Mouse (Mus musculus) midbrain, embryonic 14.5 days (tissue): ENCODE results near the gene Tsnaxip1. TPM values are rescaled to one million over a fixed set of nuclear protein-coding genes. Genes with fewer than 3 reads are reported as not detected.

ENCODE experiments used
- ATAC-seq: fragments of 200-750 bp; cut with Nextera tagmentation; 2 replicates; pipeline ENCODE4 v1.8.0; 2017; ENCODE audit warnings: moderate number of reproducible peaks, moderate library complexity; ENCODE audit not compliant: low FRiP score, low TSS enrichment
- DNase-seq: peaks from one replicate; pipeline ENCODE4 v3.0.0-alpha.2; 2015
- H3K27ac ChIP-seq: fragments of 300-500 bp; sonication (generic); replicated peaks from 2 replicates; pipeline ENCODE4 v1.5.1; 2014; ENCODE audit warnings: mild to moderate bottlenecking, low read depth, low read length, moderate library complexity
- H3K27me3 ChIP-seq: fragments of 300-500 bp; sonication (generic); 2 replicates; pipeline ENCODE4 v1.6.1; 2014; ENCODE audit warnings: low read length, control low read depth, mixed read lengths; ENCODE audit not compliant: control insufficient read depth, insufficient read depth
- H3K36me3 ChIP-seq: fragments of 300-500 bp; sonication (generic); 2 replicates; pipeline ENCODE4 v1.6.1; 2014; ENCODE audit warnings: low read length, control low read depth; ENCODE audit not compliant: control insufficient read depth, insufficient read depth
- H3K4me1 ChIP-seq: fragments of 300-500 bp; sonication (generic); 2 replicates; pipeline ENCODE4 v1.6.1; 2014; ENCODE audit warnings: mild to moderate bottlenecking, antibody characterized with exemption, low read length, control low read depth; ENCODE audit not compliant: control insufficient read depth, insufficient read depth
- H3K4me2 ChIP-seq: fragments of 300-500 bp; sonication (generic); 2 replicates; pipeline ENCODE4 v1.6.1; 2014; ENCODE audit warnings: mild to moderate bottlenecking, low read length, moderate library complexity
- H3K4me3 ChIP-seq: fragments of 300-500 bp; sonication (generic); replicated peaks from 2 replicates; pipeline ENCODE4 v1.5.1; 2014; ENCODE audit warnings: low read depth, low read length
- H3K9ac ChIP-seq: fragments of 300-500 bp; sonication (generic); replicated peaks from 2 replicates; pipeline ENCODE4 v1.6.1; 2014; ENCODE audit warnings: mild to moderate bottlenecking, low read length, moderate library complexity
- H3K9me3 ChIP-seq: fragments of 300-500 bp; sonication (generic); 2 replicates; pipeline ENCODE4 v1.6.1; 2016; ENCODE audit warnings: low read length, control low read depth, mixed read lengths; ENCODE audit not compliant: control insufficient read depth
- WGBS: fragments of 180-500 bp; shearing (Covaris S2); extraction: QIAGEN DNeasy Blood & Tissue Kit; methylation state at CpG from one replicate; pipeline ENCODE4 v1.1.7; 2014; 5-methylcytosine and 5-hydroxymethylcytosine counted together
- polyA plus RNA-seq: library from polyadenylated mRNA; unstranded; fragments of >200 nt; fragmentation: Nextera tagmentation; extraction: Ambion mirVana; gene quantifications from 2 replicates; pipeline ENCODE4 v1.2.1, GENCODE M21; 2014

Gene Tsnaxip1
- polyA plus RNA-seq: 0.24 and 0.32 TPM in 2 replicates

DNA sequence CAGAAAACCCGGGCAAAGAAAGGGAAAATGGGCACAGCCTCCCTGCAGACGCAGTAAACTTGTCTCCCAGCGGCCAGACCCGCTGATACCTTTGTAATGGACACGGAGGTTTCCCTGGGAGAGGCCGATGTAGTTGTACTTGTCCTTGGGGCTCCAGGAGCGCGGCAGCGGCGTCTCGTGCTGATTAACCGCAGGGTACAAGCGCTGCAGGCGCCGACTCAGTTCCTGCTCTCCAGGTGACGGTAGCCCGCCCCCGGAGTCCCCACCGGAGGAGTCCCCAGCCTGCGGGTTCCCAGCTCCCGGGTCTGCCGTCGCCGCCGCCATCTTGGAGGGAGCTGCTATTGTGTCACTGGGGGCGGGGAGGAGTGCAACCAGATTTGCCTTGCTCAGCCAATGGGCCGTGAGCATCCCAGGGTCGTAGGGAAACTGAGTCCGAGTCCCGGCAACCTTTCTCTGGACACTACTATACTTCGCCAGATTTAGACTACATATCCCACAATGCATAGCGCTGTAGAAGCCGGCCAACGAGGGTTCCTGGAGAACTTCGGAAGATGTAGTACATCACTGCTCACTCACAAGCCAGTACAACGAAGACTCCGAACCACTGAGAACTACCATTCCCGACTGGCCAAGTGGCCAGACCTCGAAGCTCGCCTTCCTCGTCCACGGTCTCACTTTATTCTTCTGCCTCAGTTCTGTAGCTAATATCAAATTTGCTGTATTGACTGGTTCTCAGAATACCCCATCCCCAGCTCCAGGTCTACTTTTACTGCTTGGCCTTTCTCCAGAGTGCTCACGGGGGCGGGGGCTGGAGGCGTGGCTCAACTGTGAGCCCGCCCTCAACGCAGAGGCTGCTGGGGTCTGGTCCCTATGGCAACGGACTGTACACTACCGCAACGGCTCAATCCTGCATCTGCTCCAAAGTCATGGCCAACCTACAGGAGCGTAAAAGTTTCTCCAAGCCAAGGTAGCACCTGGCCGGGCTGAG, at the start of gene Tsnaxip1, which contains the start of gene Ranbp10:
Tsnaxip1 (plus strand) TSS at position 871 of the 988 bp plus-strand sequence.
Ranbp10 (minus strand) TSS at position 490 of the 988 bp plus-strand sequence.
- H3K36me3 ChIP-seq: peaks cover 31% of the 10 kb centered on the region
- H3K9me3 ChIP-seq: no peaks in the 10 kb centered on the region
- H3K4me1 ChIP-seq: peaks cover 9% of the 10 kb centered on the region
- H3K4me3 ChIP-seq: peak within 1 kb of the TSS; percentile 98
- DNase-seq: peak; percentile 99
- WGBS: under 1% methylated on average over 52 of the region's 52 CpGs
- peak within 1 kb of the TSS; percentile 84 for H3K9ac ChIP-seq
- H3K27me3 ChIP-seq: no peaks in the 10 kb centered on the region
- H3K4me2 ChIP-seq: peak within 1 kb of the TSS; percentile 97
- peak; percentile 99 for ATAC-seq
- H3K27ac ChIP-seq: peak within 1 kb of the TSS; percentile 52

DNA sequence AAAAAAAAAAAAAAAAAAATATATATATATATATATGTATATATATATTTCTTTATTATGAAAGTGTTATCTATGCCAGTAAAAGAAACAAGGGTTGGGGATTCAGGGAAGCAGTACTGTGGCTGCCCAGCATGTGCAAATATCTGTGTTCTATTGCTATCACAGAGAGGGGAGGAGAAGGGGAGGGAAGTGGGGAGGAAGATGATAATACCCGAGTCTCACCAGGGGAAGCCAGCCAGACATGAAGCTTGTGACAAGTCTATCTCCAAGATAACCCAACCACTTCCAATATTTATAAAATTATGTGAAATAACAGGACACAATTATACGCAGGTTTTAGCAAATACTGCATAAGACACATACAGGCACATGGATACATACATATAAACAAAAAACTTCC, 49.7 kb upstream of the Tsnaxip1 start:
- Histone ChIP-seq H3K36me3 (peaks cover 92% of the 10 kb centered on the region), H3K4me2 (no peak overlapping the region), H3K27me3 (no peaks in the 10 kb centered on the region), H3K9ac (no peak overlapping the region), H3K4me1 (no peaks in the 10 kb centered on the region), H3K4me3 (no peak overlapping the region), H3K9me3 (no peaks in the 10 kb centered on the region), H3K27ac (no peak overlapping the region)
- DNase-seq (no peak), ATAC-seq (no peak)
- 94% methylated on average over 2 of the region's 2 CpGs for WGBS

DNA sequence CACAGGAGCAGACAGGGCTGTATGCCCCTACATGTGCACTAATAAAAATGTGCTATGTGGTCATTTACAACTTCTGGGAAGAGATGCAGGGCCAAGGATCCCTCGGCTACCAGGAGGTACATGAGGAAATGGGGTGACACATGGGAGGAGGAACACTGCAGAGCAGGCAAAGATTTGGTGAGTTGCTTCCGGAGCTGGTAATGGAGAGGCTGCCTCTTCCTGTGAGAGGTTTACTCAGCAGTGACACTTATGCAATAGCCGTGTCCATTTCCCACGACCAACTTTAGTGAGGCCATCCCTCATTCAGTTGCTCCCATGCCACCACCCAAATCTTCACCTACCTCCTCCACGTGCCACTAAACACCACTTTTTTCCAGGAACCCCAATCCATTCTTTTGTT, 47.2 kb upstream of the Tsnaxip1 start:
- H3K4me3 ChIP-seq: no peak overlapping the region
- no peak overlapping the region for H3K4me2 ChIP-seq
- no peaks in the 10 kb centered on the region for H3K4me1 ChIP-seq
- H3K27me3 ChIP-seq: no peaks in the 10 kb centered on the region
- H3K27ac ChIP-seq: no peak overlapping the region
- ATAC-seq: no peak
- H3K9ac ChIP-seq: no peak overlapping the region
- no peak for DNase-seq
- no peaks in the 10 kb centered on the region for H3K9me3 ChIP-seq
- H3K36me3 ChIP-seq: peaks cover 83% of the 10 kb centered on the region
- WGBS: 92% methylated on average over 5 of the region's 5 CpGs

DNA sequence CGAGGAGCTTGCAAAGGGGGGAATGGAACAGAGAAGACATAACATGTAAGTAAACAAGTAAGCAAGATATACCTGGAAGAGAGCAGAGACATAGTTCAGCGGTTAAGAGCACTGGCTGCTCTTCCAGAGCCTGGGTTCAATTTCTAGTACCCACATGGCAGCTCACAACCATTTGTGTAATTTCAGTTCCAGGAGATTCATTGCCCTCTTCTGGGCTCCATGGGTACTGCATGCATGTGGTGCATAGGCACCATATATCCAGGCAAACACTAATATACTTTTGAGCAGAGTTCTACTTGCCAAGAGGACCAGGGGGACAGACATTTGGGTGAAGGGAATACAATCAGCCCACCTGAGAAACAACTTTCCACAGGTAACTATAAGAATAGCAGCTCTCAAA, 39.3 kb upstream of the Tsnaxip1 start:
- no peaks in the 10 kb centered on the region for H3K9me3 ChIP-seq
- ATAC-seq: no peak
- no peaks in the 10 kb centered on the region for H3K27me3 ChIP-seq
- H3K4me3 ChIP-seq: no peak overlapping the region
- peaks cover 24% of the 10 kb centered on the region for H3K36me3 ChIP-seq
- peak; percentile 60 for DNase-seq
- H3K4me2 ChIP-seq: no peak overlapping the region
- WGBS: 93% methylated on average over 2 of the region's 2 CpGs
- no peak overlapping the region for H3K9ac ChIP-seq
- H3K27ac ChIP-seq: no peak overlapping the region
- H3K4me1 ChIP-seq: no peaks in the 10 kb centered on the region

DNA sequence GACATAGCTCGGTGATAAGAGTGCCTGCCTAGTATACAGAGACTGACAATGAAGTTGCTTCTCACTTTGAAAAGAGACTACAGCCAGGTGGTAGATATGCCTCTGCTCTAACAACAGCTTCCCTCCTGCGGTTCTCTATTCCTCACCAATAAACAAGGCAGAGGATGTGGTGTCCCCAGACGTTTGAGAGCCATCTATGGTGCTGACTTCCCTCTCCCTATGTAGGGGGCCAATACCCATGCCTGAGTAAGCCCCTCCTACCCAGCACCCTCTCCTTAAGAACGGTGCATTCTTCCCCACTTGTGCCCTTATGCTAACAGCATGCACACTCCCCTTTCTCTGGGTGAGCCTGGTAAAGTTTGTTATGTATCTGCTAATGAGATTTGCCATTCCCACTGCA, 38.6 kb upstream of the Tsnaxip1 start:
- Histone ChIP-seq H3K9me3 (no peaks in the 10 kb centered on the region), H3K27ac (no peak overlapping the region), H3K27me3 (no peaks in the 10 kb centered on the region), H3K4me2 (no peak overlapping the region), H3K36me3 (peaks cover 20% of the 10 kb centered on the region), H3K9ac (no peak overlapping the region), H3K4me1 (no peaks in the 10 kb centered on the region), H3K4me3 (no peak overlapping the region)
- no peak for DNase-seq
- WGBS: 66% methylated on average over 4 of the region's 4 CpGs
- no peak for ATAC-seq

DNA sequence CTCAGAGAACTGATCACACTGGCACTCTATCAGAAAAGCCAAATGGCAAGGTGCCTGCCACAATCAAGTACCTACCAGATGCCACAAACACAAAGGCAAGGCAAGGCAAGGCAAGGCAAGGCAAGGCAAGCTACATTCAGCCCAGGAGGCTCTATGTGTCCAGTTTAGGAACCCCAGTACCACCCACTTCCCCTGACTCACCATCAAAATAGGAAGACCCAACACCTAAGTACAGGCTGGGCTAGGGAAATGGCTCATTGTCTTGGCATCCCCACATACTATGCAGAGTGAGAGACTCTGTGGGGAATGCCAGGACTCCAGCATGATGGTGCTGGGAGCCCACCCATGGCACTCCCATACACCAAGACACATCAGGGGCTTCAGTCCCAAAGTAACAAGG, 37.9 kb upstream of the Tsnaxip1 start:
- peaks cover 19% of the 10 kb centered on the region for H3K36me3 ChIP-seq
- H3K4me3 ChIP-seq: no peak overlapping the region
- no peak overlapping the region for H3K27ac ChIP-seq
- H3K9ac ChIP-seq: no peak overlapping the region
- no peaks in the 10 kb centered on the region for H3K9me3 ChIP-seq
- no peaks in the 10 kb centered on the region for H3K27me3 ChIP-seq
- H3K4me1 ChIP-seq: no peaks in the 10 kb centered on the region
- no peak overlapping the region for H3K4me2 ChIP-seq
- ATAC-seq (no peak), DNase-seq (no peak)

DNA sequence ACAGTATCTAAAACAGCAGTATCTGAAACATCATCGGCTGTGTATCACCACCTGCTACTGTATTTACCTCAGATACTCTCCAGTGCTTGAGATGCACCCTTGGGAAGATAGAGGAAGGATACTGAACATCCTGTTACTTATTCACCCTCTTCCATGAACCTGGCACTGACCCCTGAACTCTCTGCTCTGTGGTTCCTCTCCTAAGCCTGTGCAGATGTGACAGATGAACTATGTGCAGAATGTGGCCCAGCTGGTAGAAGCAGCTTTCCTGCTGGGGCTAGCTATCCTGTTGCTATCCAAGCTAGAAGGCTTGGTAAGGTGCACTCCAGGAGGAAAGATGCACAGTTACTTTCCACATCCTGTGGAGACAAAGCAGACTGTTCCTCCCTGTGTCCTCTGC, 34.2 kb upstream of the Tsnaxip1 start:
- Histone ChIP-seq H3K4me1 (no peaks in the 10 kb centered on the region), H3K9ac (no peak overlapping the region), H3K4me2 (no peak overlapping the region), H3K36me3 (peaks cover 5% of the 10 kb centered on the region; the same call in 1 of the 2 replicates), H3K27ac (no peak overlapping the region), H3K9me3 (no peaks in the 10 kb centered on the region), H3K27me3 (no peaks in the 10 kb centered on the region), H3K4me3 (no peak overlapping the region)
- WGBS: 94% methylated on average over 1 of the region's 1 CpGs
- ATAC-seq (no peak), DNase-seq (no peak)

DNA sequence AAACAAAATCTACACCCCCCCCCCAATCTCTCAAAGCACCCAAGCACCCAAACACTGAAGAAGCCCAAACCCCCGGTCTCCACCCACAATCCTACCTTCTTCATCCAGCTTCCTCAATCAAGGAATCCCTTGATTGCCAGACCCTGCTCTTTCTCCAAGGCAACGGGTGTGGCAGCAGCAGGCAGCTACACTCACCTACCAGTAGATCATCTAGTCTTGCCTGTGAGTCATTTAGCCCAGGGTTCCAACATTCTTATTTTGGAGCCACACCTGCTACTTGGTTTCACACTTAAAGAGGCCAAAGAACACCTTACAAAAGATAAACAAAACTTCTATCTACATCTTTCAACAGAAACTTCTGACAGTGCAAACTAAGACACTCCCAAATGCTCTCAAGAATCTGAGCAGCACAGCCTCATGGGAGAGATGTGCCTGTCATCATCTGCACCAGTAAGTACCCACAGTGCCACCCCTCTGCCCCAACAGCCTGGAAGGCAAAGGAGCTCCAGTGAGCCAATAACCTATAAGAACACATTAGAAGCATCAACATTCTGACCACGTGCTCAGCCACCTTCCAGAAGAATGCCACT, 33.4 kb upstream of the Tsnaxip1 start:
- ATAC-seq (no peak), DNase-seq (no peak)
- no peak overlapping the region for H3K9ac ChIP-seq
- no peaks in the 10 kb centered on the region for H3K4me1 ChIP-seq
- H3K36me3 ChIP-seq: peaks cover 5% of the 10 kb centered on the region; the same call in 1 of the 2 replicates
- 90% methylated on average over 3 of the region's 3 CpGs for WGBS
- H3K4me3 ChIP-seq: no peak overlapping the region
- no peaks in the 10 kb centered on the region for H3K9me3 ChIP-seq
- no peak overlapping the region for H3K27ac ChIP-seq
- no peaks in the 10 kb centered on the region for H3K27me3 ChIP-seq
- no peak overlapping the region for H3K4me2 ChIP-seq
